Mouse (Mus musculus) MEL-GATA-1-ER (cell line): ENCODE data around the gene Prdm16.

Experiments
- DNase-seq: peaks from one replicate; pipeline ENCODE4 v3.0.0-alpha.2; 2012; ENCODE audit warnings: low read depth; ENCODE audit errors: extremely low read depth

The Prdm16 gene

DNA sequence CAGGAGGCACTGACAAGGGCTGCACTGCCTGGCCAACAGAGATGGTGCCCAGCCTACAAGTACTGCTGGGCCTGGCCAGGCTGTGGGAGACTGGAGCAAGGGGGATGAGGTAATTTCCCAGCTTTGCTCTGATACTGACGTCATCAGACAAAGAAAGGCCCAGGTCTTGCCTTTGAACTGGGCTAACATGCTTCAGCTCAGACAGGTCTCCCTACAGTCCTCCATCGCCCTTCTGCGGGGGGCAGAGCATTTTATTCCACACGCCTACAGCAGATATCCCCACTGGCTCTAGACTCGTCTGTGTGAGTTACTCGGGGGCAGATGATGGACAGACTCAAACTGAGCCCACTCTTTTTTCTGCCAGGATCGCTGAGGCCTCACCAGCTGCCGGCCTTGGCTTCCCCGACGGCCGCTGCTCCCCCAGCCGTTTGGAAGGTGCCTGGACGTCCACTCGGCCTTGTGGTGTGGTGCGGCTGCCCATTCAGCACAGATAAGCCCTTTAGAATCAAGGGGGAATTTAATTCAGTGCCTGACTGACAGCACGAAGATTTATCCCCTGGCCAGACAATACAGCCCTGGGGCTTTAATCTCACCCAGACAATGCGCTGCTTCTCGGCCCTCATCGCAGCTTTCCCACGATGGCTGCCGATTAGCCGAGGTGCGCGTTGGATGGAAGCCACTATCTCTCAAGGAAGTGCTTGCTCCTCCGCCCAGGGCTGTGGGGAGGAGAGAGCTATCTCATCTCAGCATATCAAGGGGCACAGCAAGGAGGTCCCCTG lies 32.8 kb downstream of the Prdm16 start:
- DNase-seq: no peak

DNA sequence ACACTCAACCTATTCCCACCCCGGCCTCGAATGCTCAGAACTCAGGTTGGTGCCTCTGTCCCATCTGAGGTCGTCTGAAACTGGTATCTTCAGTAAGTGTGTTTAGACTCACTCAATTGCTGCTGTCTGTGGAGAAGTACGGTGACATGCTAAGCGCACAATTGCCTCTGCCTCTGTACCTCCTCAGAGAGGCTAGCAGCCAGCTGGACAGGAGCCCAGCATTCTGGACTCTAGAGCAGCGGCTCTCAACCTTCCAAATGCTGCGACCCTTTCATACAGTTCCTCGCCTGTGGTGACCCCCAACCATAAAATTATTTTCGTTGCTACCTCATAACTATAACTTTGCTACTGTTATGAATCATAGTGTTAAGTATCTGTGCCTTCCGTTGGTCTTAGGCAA lies 34.3 kb downstream of the Prdm16 start:
- no peak for DNase-seq

DNA sequence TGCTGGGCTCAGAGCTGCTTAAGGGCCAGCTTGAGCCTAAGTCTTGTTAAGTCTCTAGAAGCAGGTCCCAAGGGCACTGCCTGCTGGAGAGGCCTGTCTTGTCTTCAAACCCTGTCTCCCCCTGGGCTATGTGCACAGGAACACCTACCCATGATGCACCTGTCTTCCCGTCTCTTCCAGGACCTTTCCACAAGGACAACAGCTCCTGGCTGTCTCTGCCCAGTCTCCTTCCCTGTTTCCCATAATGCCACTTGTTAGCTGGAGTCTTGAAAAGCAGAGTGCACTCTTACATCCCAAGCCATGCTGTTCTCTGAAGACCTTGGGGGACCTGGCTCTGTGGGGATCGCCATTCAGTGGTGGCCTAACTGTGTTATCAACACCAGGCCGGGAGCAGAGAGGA lies 35.7 kb downstream of the Prdm16 start:
- no peak for DNase-seq

DNA sequence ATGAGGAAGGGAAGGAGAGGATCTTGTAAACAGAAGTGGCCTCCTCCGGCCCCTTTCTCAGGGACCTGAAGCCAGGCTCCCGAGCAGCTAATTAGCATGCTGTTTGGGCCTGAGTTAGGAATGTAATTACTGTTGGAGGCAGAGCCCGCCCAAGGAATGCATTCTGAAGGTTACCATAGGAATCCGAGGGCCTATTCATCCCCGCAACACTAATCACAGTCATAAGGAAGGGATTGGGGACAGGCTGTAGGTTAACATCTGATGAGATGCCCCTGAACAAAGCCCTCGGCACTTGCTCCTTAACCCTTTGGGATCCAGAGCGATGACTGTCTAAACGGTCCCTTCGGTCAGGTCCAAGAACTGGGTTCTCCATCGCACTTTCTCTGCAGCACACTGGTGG lies 36.7 kb downstream of the Prdm16 start:
- no peak for DNase-seq

DNA sequence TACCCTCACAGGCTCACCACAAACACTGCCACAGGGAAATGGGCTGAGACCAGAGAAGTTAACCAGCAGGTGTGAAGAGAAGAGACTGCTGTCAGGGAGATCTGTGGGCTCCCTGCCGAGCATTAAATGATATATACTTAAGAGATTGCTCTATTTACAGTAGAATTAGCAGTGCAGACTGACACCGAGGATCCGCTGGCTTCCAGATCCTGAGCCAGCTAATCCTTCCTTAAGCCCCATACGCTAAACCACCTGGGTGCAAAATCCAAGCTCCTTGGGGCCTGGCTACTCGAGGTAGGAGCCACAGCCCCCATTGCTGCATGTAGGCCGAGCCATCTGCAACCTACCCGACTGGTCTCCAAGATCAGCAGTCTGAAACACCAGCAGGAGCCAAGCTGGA lies 38.3 kb downstream of the Prdm16 start:
- DNase-seq: no peak

DNA sequence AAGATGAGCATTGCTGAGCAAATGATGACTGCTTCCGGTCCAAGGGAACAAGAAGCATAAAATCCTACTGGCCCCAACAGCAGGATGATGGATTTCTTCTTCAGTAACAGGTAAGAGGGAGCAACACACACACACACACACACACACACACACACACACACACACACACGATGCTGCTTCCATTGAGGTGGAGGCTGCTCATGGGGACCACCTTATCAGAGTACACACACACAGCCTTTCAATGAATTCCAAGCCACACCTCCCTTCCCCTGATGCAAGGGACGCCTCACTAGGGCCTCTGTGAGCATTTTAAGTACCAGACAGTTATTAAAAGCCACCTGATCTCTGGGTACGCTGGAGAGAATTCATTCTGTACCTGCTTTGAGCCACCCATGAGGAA lies 39.9 kb downstream of the Prdm16 start:
- no peak for DNase-seq

DNA sequence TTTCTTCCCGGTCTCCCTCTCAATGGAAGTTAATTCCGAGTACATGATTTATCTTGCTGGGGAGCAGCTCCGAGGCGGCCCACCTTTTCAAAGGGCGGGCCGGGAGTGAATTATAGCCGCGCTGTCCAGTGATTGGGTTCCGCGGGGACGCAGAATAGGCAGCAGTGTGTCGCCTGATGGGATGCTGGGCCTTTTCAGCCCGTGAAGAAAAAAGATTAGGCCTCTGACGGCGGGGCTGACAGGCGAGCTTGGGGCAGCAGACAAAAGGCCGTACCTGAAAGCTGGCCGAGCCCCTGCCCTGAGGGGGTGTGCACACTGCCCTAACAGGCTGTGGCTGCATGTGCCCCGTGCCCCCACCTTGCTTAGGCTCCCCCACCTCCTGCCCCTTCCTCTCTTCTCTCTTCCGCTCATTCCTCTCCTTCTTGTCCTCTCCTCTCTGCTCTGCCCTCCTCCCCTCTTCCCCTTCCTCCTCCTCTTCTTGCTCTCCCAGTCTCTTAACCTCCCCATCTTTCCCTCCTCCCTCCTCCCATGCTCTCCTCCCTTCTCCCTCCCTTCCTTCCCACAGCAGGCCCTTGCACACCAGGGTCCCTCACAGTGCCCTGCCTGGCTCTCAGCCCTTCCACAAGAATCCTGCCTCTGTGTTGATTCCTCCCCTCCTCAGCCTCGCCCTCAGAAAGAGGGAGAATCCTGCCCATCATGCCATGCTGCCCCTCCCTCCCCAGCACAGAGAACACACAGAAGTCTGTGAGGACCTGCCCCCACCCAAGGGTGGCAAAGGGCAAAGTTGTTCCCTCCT lies 41.7 kb downstream of the Prdm16 start:
- DNase-seq: no peak

DNA sequence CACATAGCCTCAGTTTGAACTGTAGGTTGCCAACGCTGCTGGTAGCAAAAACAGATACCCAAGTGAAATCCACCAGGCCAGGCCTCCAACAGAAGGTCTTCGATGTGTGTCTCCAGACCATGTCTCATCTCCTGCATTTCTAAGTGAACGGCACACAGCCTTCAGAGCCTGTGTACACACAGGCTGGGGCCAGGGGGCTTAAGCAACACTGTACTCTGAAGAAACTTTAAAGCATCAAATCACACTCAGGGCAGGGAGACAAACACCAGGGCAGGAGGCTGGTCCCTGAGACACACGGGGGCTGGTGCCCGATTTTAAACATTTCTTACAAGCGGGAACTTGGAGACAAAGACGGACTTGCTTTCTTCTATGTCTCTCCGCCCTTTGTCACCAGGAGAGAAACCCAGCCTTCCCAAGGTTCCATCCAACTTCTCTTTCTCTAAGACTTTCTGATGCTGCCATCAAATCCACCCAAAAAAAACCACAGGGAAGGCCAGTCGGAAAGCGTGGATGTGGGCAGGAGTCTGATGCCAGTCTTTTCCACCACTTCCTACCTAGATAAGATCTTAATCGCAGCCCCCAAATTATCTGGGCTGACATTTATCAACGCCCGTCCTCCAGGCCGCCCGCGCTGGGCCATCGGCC lies 42.4 kb downstream of the Prdm16 start:
- no peak for DNase-seq

DNA sequence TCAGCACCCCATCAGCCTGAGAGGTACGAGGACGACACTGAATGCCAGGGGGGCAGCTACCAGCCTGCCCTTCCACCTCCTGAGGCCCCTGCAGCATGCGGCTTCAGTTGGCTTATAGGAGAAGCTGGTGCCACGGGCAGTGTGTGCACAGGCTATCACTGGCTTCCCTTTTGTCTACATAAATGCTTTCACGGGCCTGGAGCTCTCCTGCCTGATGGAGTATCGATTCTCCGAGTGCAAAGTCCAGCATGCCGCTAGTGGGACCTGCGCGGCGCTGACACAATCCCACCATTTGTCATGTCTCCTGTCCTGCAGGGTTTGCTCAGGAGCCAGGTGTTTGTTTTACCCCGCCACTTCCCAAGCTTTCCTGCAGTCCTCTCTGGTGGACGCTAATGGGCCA lies 44.1 kb downstream of the Prdm16 start:
- DNase-seq: no peak

DNA sequence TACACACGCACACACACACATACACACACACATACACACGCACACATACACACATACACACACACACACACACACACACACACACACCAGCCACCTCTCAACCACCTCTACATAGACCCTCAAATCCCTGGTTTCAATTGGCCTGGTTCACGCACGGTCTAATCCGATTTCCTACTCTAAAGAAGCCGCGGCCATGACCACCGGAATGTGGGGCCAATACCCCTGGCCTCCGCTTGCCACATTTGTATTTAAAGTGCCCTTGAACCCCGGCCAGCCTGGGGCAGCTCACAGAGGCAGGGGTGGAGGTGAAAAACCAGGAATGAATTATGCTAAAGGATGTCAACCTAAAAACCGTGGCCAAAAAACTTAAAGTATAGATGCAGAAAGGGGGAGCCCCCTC lies 45.8 kb downstream of the Prdm16 start:
- DNase-seq: no peak

DNA sequence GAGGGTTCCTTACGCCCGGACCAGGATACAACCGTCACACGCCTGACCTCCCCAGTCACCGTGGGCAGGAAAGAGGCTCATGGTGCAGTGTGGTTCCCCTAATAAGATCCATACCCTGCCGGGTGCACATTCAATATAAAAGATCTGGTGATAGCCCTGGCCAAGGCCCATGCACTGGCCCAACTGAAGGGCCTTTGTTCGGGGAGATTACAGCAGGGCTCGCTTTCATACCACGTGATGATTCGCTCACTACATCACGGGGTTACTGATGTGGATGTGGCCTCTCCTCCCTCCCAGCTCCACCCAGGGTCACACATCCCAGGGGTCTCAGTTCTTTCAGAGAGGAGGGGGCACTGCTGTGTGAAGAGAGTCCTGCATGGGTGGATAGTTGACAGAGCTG lies 50.3 kb downstream of the Prdm16 start:
- DNase-seq: no peak

DNA sequence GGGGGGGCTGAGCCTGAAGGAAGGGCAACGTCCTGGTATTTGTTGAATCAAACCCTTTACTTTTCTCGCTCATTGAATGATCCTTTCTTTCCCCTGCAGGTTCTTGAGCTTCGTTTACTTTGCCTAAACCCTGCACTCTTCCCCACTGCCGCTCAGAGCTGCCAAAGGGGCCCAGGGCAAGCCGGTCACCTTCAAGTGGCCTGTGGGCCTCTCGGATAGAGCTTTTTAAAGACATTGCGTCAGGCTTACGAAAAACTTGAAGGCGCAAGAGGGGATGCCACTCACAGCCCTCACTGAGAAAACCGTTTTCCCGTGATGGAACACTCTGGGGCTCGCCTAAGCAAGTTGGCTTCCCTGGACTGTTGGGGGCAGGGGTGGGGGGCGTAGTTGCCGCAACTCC lies 50.9 kb downstream of the Prdm16 start:
- no peak for DNase-seq

DNA sequence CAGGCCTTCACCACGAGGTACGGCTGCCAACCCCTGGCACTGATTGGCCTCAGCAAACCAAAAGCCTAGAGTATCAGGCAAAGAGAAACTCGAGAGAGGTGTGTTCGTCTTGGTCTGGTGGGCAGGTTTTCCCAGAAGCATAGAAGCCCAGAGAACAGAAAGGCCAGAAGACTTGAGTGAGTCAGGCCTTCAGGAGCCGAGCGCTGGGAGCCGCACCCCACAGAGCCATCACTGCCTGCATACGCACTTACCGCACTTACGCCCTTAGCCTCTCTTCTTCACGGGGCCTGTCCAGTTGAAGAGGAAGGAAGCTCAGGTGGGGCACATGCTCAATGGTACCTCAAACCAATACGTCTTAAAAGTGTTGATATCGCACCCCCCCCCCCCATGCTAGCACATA lies 53.0 kb downstream of the Prdm16 start:
- DNase-seq: no peak

DNA sequence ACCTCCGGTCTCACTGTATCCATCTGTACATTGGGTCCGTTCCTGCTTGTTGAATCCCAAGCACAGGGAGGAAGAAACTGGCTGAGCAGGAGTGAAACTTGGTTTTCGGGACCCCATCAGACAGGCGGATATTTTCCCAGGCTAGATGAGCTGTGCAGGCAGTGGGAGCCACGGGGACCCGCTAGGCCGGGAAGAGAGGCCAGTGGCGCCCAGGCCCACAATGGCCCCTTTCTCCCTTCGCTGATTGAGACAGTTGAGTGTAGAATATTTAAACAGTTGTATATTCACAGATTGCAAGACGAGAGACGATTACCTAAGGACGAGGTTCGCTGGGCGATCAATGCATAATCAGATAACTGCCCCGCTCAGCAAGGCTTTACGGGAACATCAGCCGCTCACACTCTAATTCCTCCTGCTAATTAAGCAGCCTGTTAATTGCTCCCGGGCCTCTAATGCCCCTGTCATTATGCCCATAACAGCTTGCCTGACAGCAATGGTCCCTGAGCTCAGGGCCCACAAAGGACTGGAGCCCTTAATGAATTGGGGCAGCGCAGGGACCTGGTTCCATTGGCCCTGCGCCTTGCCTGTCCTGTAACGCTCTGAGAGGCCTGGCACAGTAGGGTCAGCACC lies 54.0 kb downstream of the Prdm16 start:
- no peak for DNase-seq

DNA sequence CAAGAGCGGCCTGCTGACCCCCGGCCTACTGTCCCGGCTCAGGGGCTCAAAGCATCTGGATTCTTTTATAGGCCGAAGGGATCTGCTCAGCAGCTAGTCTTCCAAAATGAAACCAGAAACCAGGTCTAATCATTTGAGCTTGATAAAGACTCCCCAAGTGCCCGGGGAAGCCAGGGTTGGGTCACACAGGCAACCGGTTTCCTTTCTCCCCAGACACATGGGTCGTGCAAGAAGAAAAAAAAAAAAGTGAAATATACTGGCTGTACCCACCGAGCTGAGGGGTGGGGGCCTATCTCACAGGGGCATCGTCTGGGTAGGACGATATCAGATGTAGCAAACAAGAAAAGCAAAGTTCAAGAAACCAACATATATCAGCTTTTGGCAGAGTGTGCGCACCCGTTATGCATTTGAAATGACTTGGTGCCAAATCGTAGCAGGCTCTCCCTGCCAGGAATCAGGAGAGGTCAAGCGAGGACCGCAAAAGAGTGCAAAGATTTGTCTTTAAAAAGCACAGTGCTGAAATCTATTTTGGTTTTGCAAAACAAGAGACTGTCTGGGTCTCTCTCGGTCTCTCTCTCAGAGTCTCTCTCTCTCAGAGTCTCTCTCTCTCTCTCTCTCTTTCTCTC lies 55.3 kb downstream of the Prdm16 start:
- no peak for DNase-seq

DNA sequence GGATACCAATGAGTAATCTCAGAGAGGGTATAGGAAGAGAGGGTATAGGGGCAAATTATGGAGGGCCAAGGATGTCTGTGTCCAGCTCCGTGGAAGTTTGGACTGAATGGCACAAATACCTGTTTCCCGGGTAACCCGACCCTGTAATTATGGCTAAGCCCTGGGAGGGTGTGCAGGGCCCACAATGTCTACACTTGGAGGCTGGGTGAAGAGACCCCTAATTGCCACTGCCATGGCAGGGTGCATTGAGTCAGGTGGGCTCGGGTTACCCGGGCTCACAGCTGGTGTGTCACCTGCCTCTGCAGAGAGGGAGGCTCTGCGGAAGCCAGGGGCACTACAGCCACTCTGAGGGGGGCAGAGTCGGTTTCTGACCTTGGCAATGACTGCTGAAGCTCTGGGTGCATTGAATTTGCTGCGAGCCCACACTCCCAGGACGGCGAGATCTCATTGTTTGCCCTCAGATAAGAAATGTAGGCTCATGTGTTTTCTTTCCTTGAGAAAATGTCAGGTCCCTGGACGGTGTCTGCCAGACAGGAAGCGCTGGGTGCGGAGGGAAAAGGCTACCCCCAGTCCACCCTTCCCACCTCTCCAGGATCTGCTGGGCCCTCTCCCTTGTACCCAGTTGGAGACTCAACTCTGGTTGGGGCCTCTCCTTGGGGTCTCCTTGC lies 62.3 kb downstream of the Prdm16 start:
- no peak for DNase-seq

DNA sequence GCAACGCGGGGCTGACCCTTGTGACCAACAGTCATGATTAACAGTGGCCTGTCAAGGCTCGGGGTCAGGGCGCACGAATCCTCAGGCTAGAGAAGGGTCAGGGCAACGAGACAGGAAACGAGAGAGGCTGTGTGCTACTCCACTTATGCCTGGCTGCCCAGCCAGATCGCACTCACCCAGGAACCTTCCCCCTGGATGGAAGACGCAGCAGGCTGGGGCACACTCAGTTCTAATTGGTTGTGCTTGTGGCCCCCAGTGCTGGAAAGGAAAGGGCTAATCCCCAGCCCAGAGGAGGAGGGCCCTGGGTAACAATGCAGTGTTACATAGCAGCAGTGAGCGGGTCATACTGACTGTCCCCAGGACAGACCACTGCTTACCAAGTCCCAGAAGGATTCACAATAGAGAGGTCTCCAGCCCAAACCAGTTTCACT lies 66.2 kb downstream of the Prdm16 start:
- no peak for DNase-seq

DNA sequence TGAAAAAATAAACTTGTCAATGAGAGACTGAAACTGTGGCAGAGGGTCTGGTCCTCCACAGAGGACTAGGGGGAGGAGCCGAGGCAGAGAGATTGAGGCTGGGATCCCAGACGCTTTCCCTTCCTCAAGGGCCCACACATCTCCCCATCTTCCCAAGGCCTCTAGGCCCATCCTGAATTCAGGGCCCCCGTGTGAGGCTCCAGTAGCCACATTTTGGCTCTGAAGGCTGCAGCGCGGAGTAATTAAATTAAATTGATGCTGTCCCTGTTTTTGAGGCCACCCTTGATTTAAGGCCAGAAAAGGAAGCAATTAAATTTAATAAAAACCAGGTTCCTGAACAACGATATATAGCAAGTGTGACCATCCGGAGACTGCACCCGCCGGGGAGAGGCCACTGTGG lies 66.8 kb downstream of the Prdm16 start:
- DNase-seq: no peak

DNA sequence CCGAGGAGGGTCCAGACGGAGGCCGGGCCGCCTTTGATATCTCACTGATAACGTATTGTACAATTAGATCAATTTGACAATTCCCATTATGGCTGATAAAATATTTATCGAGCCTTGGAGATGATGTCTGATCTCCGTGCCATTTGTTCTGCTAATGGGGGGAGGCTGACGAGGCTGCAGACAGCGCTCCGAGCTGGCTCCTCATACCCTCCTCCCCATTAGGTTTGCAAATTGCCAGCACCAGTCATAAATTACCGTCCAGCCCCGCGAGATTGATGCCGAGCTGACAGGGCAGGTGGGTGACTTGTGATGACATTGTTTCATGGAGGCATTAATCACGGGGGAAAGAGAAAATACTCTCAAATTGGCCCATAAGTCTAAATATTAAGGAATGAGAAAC lies 67.9 kb downstream of the Prdm16 start:
- DNase-seq: no peak

DNA sequence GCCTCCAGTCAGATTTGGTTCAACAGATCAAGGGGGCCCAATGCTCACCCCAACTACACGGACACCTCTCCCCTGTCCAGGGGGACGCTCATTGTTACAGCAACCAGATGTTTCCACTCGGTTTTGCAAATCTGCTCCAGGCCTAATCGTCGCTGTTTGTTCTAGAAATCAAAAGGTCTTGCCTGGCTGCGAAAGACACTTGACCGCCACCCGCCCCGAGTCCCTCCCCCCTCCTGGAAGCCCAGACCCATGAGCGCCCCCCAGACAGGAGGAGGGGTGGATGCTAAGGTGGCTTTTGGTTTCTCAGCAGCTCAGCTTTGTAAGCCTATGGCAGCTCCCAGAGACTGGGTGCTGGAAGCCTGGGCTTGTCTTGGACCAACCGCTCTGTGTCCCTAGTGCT lies 68.7 kb downstream of the Prdm16 start:
- DNase-seq: no peak

DNA sequence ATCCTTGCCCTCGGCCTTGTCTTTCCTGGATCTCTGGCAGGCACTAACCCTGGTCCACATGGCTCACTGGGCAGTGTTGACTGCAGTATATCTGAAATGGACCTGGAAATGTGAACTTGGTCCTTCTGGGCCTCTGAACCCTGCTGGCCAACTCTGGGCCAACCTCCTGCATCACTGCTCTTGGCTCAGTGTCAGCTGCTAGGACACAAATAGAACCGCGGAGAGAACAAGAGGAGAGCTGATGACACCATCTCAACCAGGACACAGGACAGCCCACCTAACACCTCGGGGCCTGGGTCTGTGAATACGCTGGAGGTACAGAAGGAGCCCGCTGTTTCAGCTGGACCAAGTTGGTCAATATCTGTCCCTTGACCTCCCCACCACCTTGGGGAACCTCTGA lies 73.5 kb downstream of the Prdm16 start:
- no peak for DNase-seq
